In the genomic region with DNA sequence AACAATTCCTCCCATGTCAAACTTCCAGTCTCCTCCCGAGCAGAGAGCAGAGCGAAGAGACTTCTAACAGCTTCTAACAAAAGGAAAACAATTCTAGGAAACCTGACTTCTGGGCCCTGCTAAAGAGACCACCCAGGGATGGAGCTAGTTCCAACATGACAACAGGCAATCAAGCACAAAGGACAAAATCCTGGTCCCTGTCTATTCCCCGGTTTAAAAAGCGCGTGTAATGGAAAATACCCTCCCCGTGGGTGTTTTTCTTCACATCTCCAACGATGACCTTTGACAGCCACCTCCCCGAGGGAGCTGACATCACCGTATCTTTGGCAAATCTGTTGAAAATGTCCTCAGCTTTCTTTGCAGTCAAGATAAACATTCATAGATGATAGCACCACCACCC, we compare ENCODE assay signal across 14 mouse cellular contexts.
A peak's percentile ranks its signal among the peaks of the same experiment; 100 is the strongest.
DNase-seq lines count a peak whose midpoint lies in the region; ATAC-seq and TF ChIP-seq lines count a peak whose summit lies in the region.
"Had no signal": no experiment of that assay in that cellular context is flagged by ENCODE, and none has a peak within 500 bp of the region (broad histone marks: within the 10 kb centered on the region; RNA-seq: fewer than 3 reads in every experiment).

No protein-coding gene starts in this region.

- H3K4me3 ChIP-seq in hindbrain, embryonic 10.5 days: no peak overlapping the region
- no peak overlapping the region for H3K4me3 ChIP-seq in hindbrain, embryonic 13.5 days
- no peak overlapping the region for H3K4me3 ChIP-seq in embryonic facial prominence, embryonic 10.5 days
- H3K4me3 ChIP-seq in kidney, postnatal 0 days (replicated peaks; ENCODE audit: low read depth, low read length): no peak overlapping the region
- H3K4me3 ChIP-seq: hindbrain, embryonic 15.5 days; midbrain, embryonic 15.5 days had no signal

- no peaks in the 10 kb centered on the region for H3K36me3 ChIP-seq in hindbrain, embryonic 10.5 days
- H3K36me3 ChIP-seq in hindbrain, embryonic 13.5 days: no peaks in the 10 kb centered on the region
- H3K36me3 ChIP-seq in embryonic facial prominence, embryonic 10.5 days (replicated peaks): no peaks in the 10 kb centered on the region
- no peaks in the 10 kb centered on the region for H3K36me3 ChIP-seq in kidney, postnatal 0 days (ENCODE audit: insufficient read depth, low read length)
- H3K36me3 ChIP-seq: hindbrain, embryonic 15.5 days; midbrain, embryonic 15.5 days had no signal

- DNase-seq in hindbrain, embryonic 10.5 days (ENCODE audit: low spot score): peak; percentile 13
- DNase-seq in adipocyte (ENCODE audit: low spot score): peak; percentile 24
- DNase-seq in embryonic facial prominence, embryonic 10.5 days (ENCODE audit: low spot score): peak; percentile 14
- DNase-seq in kidney, postnatal 0 days (ENCODE audit: low spot score): peak; percentile 65
- DNase-seq in adrenal gland, postnatal 25 days: no peak
- DNase-seq in testis, postnatal 14 days (ENCODE audit: low spot score): no peak
- no peak for DNase-seq in thymus, postnatal 25 days
- DNase-seq: B cell, adult 2 months; cerebellum, adult 2 months had no signal

- no peak for ATAC-seq in hindbrain, embryonic 13.5 days (ENCODE audit: low FRiP score)
- no peak for ATAC-seq in kidney, postnatal 0 days (replicated peaks; ENCODE audit: low FRiP score, low read depth)
- ATAC-seq: forebrain, embryonic 16.5 days; midbrain, embryonic 15.5 days had no signal

- H3K4me2 ChIP-seq in hindbrain, embryonic 13.5 days: no peak overlapping the region
- peak overlapping the region; percentile 28 for H3K4me2 ChIP-seq in kidney, postnatal 0 days (ENCODE audit: low read length)
- H3K4me2 ChIP-seq: hindbrain, embryonic 15.5 days; liver, embryonic 11.5 days; midbrain, embryonic 15.5 days had no signal

- no peak overlapping the region for H3K9ac ChIP-seq in hindbrain, embryonic 13.5 days
- H3K9ac ChIP-seq in kidney, postnatal 0 days (ENCODE audit: low read depth, low read length): no peak overlapping the region
- H3K9ac ChIP-seq: hindbrain, embryonic 15.5 days; midbrain, embryonic 15.5 days had no signal

- H3K4me1 ChIP-seq in hindbrain, embryonic 10.5 days (replicated peaks): peaks cover 5% of the 10 kb centered on the region; the same call in 1 of the 2 replicates
- no peaks in the 10 kb centered on the region for H3K4me1 ChIP-seq in hindbrain, embryonic 13.5 days (replicated peaks)
- H3K4me1 ChIP-seq in embryonic facial prominence, embryonic 10.5 days: peaks cover 4% of the 10 kb centered on the region; the same call in 1 of the 2 replicates
- H3K4me1 ChIP-seq in kidney, postnatal 0 days (replicated peaks; ENCODE audit: insufficient read depth, low read length): no peaks in the 10 kb centered on the region
- H3K4me1 ChIP-seq: hindbrain, embryonic 15.5 days; midbrain, embryonic 15.5 days had no signal

- 24% methylated on average over 9 of the region's 9 CpGs for WGBS in hindbrain, embryonic 10.5 days
- WGBS in hindbrain, embryonic 13.5 days: 35% methylated on average over 9 of the region's 9 CpGs
- 39% methylated on average over 9 of the region's 9 CpGs for WGBS in embryonic facial prominence, embryonic 10.5 days
- 23% methylated on average over 9 of the region's 9 CpGs for WGBS in kidney, postnatal 0 days

- H3K27ac ChIP-seq in hindbrain, embryonic 10.5 days: no peak overlapping the region
- no peak overlapping the region for H3K27ac ChIP-seq in hindbrain, embryonic 13.5 days
- H3K27ac ChIP-seq in embryonic facial prominence, embryonic 10.5 days (replicated peaks): no peak overlapping the region
- H3K27ac ChIP-seq in kidney, postnatal 0 days: peak overlapping the region; percentile 47; the same call in 1 of the 2 replicates
- H3K27ac ChIP-seq: hindbrain, embryonic 15.5 days; midbrain, embryonic 15.5 days had no signal

- no peak for TF ChIP-seq CTCF in kidney, postnatal 0 days (IDR thresholded peaks at IDR 0.05; ENCODE audit: low read depth)

- 0 out of 2 replicates have a peak, but pooled peaks cover 4% of the 10 kb centered on the region for H3K9me3 ChIP-seq in hindbrain, embryonic 10.5 days
- H3K9me3 ChIP-seq in hindbrain, embryonic 13.5 days: no peaks in the 10 kb centered on the region
- 0 out of 2 replicates have a peak, but pooled peaks cover 4% of the 10 kb centered on the region for H3K9me3 ChIP-seq in embryonic facial prominence, embryonic 10.5 days
- H3K9me3 ChIP-seq in kidney, postnatal 0 days (replicated peaks; ENCODE audit: low read length): no peaks in the 10 kb centered on the region
- H3K9me3 ChIP-seq: hindbrain, embryonic 15.5 days; midbrain, embryonic 15.5 days had no signal

- H3K27me3 ChIP-seq in hindbrain, embryonic 10.5 days (ENCODE audit: insufficient read depth, poor library complexity, severe bottlenecking): no peaks in the 10 kb centered on the region
- no peaks in the 10 kb centered on the region for H3K27me3 ChIP-seq in hindbrain, embryonic 13.5 days
- no peaks in the 10 kb centered on the region for H3K27me3 ChIP-seq in embryonic facial prominence, embryonic 10.5 days (replicated peaks; ENCODE audit: low read depth, poor library complexity, severe bottlenecking)
- no peaks in the 10 kb centered on the region for H3K27me3 ChIP-seq in kidney, postnatal 0 days (ENCODE audit: insufficient read depth, low read length)
- H3K27me3 ChIP-seq: hindbrain, embryonic 15.5 days; midbrain, embryonic 15.5 days had no signal

Comparison
In these comparisons a context has a peak if more than half of its experiments do, and no peak if none do; other contexts are left out.
1. DNase-seq: peak in hindbrain, embryonic 10.5 days (single experiment), adipocyte (single experiment), embryonic facial prominence, embryonic 10.5 days (single experiment) and kidney, postnatal 0 days (single experiment); none in adrenal gland, postnatal 25 days (single experiment), testis, postnatal 14 days (single experiment) and thymus, postnatal 25 days (single experiment).